Mouse (Mus musculus) hindbrain, embryonic 14.5 days (tissue): Measurements from ENCODE around the gene Brms1. TPM values are rescaled to one million over a fixed set of nuclear protein-coding genes. Genes with fewer than 3 reads are reported as not detected.
A peak's percentile ranks its signal among the peaks of the same experiment; 100 is the strongest.

Experiments used
- ATAC-seq: fragments of 200-750 bp; cut with Nextera tagmentation; 2 replicates; pipeline ENCODE4 v1.8.0; 2017; ENCODE audit warnings: moderate number of reproducible peaks, mild to moderate bottlenecking, moderate TSS enrichment, moderate library complexity; ENCODE audit not compliant: low FRiP score
- DNase-seq: peaks from one replicate; pipeline ENCODE4 v3.0.0-alpha.2; 2015; ENCODE audit warnings: low spot score
- H3K27ac ChIP-seq: fragments of 300-500 bp; sonication (generic); 2 replicates; pipeline ENCODE4 v1.5.1; 2014; ENCODE audit warnings: mild to moderate bottlenecking, moderate library complexity
- H3K27me3 ChIP-seq: fragments of 300-500 bp; sonication (generic); 2 replicates; pipeline ENCODE4 v1.6.1; 2014; ENCODE audit warnings: mild to moderate bottlenecking, low read length, mixed read lengths; ENCODE audit not compliant: control insufficient read depth, insufficient read depth
- H3K36me3 ChIP-seq: fragments of 300-500 bp; sonication (generic); replicated peaks from 2 replicates; pipeline ENCODE4 v1.6.1; 2014; ENCODE audit not compliant: control insufficient read depth, insufficient read depth
- H3K4me1 ChIP-seq: fragments of 300-500 bp; sonication (generic); replicated peaks from 2 replicates; pipeline ENCODE4 v1.6.1; 2014; ENCODE audit warnings: antibody characterized with exemption, low read length, mixed read lengths; ENCODE audit not compliant: control insufficient read depth, insufficient read depth
- H3K4me2 ChIP-seq: fragments of 300-500 bp; sonication (generic); replicated peaks from 2 replicates; pipeline ENCODE4 v1.6.1; 2014; ENCODE audit warnings: mild to moderate bottlenecking, moderate library complexity
- H3K4me3 ChIP-seq: fragments of 300-500 bp; sonication (generic); replicated peaks from 2 replicates; pipeline ENCODE4 v1.5.1; 2014; ENCODE audit warnings: mild to moderate bottlenecking, low read length
- H3K9ac ChIP-seq: fragments of 300-500 bp; sonication (generic); 2 replicates; pipeline ENCODE4 v1.6.1; 2014
- H3K9me3 ChIP-seq: fragments of 300-500 bp; sonication (generic); 2 replicates; pipeline ENCODE4 v1.6.1; 2016; ENCODE audit warnings: low read length; ENCODE audit not compliant: control insufficient read depth
- WGBS: fragments of 180-500 bp; shearing (Covaris S2); extraction: QIAGEN DNeasy Blood & Tissue Kit; methylation state at CpG from one replicate; pipeline ENCODE4 v1.1.7; 2014; 5-methylcytosine and 5-hydroxymethylcytosine counted together
- polyA plus RNA-seq: library from polyadenylated mRNA; unstranded; fragments of >200 nt; fragmentation: Nextera tagmentation; extraction: Ambion mirVana; gene quantifications from 2 replicates; pipeline ENCODE4 v1.2.1, GENCODE M21; 2014

Brms1 gene
- polyA plus RNA-seq, 1 experiment from 2014 or later: 28.6 TPM

- Histone ChIP-seq H3K9ac (peak overlapping the region; percentile 52), H3K36me3 (no peaks in the 10 kb centered on the region), H3K9me3 (no peaks in the 10 kb centered on the region), H3K27ac (no peak overlapping the region), H3K4me2 (peak overlapping the region; percentile 64), H3K27me3 (peaks cover 21% of the 10 kb centered on the region; the same call in 1 of the 2 replicates), H3K4me1 (peaks cover 22% of the 10 kb centered on the region), H3K4me3 (peak overlapping the region; percentile 31)
- ATAC-seq (no peak), DNase-seq (no peak)
- WGBS: 31% methylated on average over 21 of the region's 21 CpGs
These were observed 27.5 kb downstream of the Brms1 start for GRCm38 (mm10) chr19:5068570-5069234.

- DNase-seq (no peak), ATAC-seq (no peak)
- 93% methylated on average over 5 of the region's 5 CpGs for WGBS
- Histone ChIP-seq H3K36me3 (no peaks in the 10 kb centered on the region), H3K27ac (no peak overlapping the region), H3K4me1 (peaks cover 22% of the 10 kb centered on the region), H3K4me2 (peak overlapping the region; percentile 64), H3K27me3 (peaks cover 21% of the 10 kb centered on the region; the same call in 1 of the 2 replicates), H3K9me3 (no peaks in the 10 kb centered on the region), H3K4me3 (no peak overlapping the region), H3K9ac (no peak overlapping the region)
These were observed 28.3 kb downstream of the Brms1 start for GRCm38 (mm10) chr19:5069486-5069885.

DNA sequence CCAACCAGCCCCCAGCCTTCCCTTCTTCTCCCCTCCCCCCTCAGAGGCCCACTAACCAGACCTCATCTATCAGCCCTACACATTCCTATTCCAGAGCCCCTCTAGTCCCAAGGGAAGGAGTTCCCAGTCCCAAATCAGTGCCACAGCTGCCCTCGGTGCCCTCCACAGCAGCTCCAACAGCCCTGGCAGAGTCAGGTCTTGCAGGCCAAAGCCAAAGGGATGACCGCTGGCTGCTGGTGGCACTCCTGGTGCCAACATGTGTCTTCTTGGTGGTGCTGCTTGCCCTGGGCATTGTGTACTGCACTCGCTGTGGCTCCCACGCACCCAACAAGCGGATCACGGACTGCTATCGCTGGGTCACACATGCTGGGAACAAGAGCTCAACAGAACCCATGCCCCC is 28.8 kb downstream of the Brms1 start:
- Histone ChIP-seq H3K36me3 (no peaks in the 10 kb centered on the region), H3K4me2 (peak overlapping the region; percentile 64; the same call in 1 of the 2 replicates), H3K4me1 (peaks cover 22% of the 10 kb centered on the region), H3K9ac (no peak overlapping the region), H3K4me3 (peak overlapping the region; percentile 7; the same call in 1 of the 2 replicates), H3K27ac (no peak overlapping the region), H3K27me3 (peaks cover 21% of the 10 kb centered on the region; the same call in 1 of the 2 replicates), H3K9me3 (no peaks in the 10 kb centered on the region)
- no peak for ATAC-seq
- no peak for DNase-seq
- WGBS: 82% methylated on average over 7 of the region's 7 CpGs

GRCm38 (mm10) chr19:5071077-5071476 is 29.9 kb downstream of the Brms1 start:
- Histone ChIP-seq H3K27ac (no peak overlapping the region), H3K4me3 (peak overlapping the region; percentile 40), H3K36me3 (no peaks in the 10 kb centered on the region), H3K4me2 (peak overlapping the region; percentile 59), H3K4me1 (peaks cover 22% of the 10 kb centered on the region), H3K9ac (peak overlapping the region; percentile 47), H3K9me3 (no peaks in the 10 kb centered on the region), H3K27me3 (peaks cover 21% of the 10 kb centered on the region; the same call in 1 of the 2 replicates)
- no peak for ATAC-seq
- no peak for DNase-seq
- 13% methylated on average over 11 of the region's 11 CpGs for WGBS

GRCm38 (mm10) chr19:5071545-5072369 is 30.6 kb downstream of the Brms1 start:
- peak overlapping the region; percentile 46; the same call in 1 of the 2 replicates for H3K27ac ChIP-seq
- H3K4me1 ChIP-seq: peaks cover 22% of the 10 kb centered on the region
- H3K36me3 ChIP-seq: no peaks in the 10 kb centered on the region
- H3K4me2 ChIP-seq: peak overlapping the region; percentile 59
- H3K4me3 ChIP-seq: peak overlapping the region; percentile 40
- ATAC-seq: peak; percentile 73
- DNase-seq: peak; percentile 70
- H3K27me3 ChIP-seq: peaks cover 20% of the 10 kb centered on the region; the same call in 1 of the 2 replicates
- H3K9ac ChIP-seq: peak overlapping the region; percentile 47
- WGBS: under 1% methylated on average over 40 of the region's 40 CpGs
- H3K9me3 ChIP-seq: no peaks in the 10 kb centered on the region

DNA sequence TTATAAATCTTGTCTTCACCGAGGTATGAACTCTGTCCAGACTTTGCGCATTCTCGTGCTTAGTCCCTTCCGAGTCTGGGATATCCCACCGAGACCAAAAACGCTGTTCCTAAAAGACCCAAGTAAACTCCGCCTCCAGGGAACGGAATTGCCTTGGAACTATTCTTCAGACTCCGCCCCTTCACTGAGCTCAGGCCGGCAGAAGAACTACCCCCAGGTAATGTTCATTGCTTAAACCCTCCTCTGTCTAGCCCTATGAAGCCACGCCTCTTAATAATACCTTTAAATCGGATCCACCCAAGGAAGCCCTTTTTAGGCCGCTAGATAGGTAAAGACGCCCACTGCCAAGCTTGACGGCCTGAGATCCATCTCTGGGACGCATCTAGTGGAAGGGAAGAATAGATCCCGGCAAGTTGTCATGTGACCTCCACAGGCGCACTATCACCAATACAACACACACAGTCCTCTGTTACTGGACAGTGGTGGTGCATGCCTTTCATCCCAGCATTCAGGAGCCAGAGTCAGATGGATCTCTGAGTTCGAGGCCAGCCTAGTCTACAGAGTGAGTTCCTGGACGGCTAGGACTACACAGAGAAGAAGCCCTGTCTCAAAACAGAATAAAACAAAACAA is 31.4 kb downstream of the Brms1 start:
- peak overlapping the region; percentile 47 for H3K9ac ChIP-seq

DNA sequence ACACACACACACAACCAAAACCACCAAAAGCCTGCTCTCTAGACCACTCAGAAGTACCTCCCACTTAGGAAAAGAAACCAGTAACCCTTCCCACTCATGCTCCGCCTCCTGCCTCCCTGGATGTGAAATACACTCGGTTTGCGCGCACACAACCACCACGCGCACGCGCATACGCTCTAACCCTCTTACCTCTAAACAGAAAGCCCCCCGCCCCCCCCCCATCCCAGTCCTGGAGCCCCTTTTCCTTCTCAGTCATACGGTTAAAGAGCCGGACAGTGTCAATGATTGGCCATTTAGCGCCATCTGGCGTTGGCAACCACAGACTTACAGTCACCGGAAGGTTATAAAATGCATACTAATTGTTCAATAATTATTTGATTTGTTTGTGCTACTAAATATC is 31.9 kb downstream of the Brms1 start:
- H3K27ac ChIP-seq: no peak overlapping the region
- peak overlapping the region; percentile 59 for H3K4me2 ChIP-seq
- no peaks in the 10 kb centered on the region for H3K9me3 ChIP-seq
- no peaks in the 10 kb centered on the region for H3K36me3 ChIP-seq
- ATAC-seq: no peak
- no peak overlapping the region for H3K9ac ChIP-seq
- DNase-seq: peak; percentile 77
- WGBS: 2% methylated on average over 15 of the region's 15 CpGs
- H3K27me3 ChIP-seq: peaks cover 12% of the 10 kb centered on the region; the same call in 1 of the 2 replicates
- peaks cover 13% of the 10 kb centered on the region for H3K4me1 ChIP-seq
- 0 out of 2 replicates have a peak overlapping the region, but pooled peaks have one; percentile 40 for H3K4me3 ChIP-seq

More for the DNA sequence above, 31.4 kb downstream of the Brms1 start:
- Histone ChIP-seq H3K4me1 (peaks cover 17% of the 10 kb centered on the region), H3K4me3 (peak overlapping the region; percentile 40), H3K4me2 (peak overlapping the region; percentile 59), H3K36me3 (no peaks in the 10 kb centered on the region), H3K27ac (no peak overlapping the region), H3K9me3 (no peaks in the 10 kb centered on the region), H3K27me3 (peaks cover 13% of the 10 kb centered on the region; the same call in 1 of the 2 replicates)
- no peak for DNase-seq
- no peak; the same call in 1 of the 2 replicates for ATAC-seq
- 3% methylated on average over 20 of the region's 20 CpGs for WGBS

GRCm38 (mm10) chr19:5073518-5073917 is 32.4 kb downstream of the Brms1 start:
- no peak for ATAC-seq
- Histone ChIP-seq H3K9ac (no peak overlapping the region), H3K9me3 (no peaks in the 10 kb centered on the region), H3K4me1 (peaks cover 8% of the 10 kb centered on the region), H3K4me2 (no peak overlapping the region), H3K4me3 (no peak overlapping the region), H3K27ac (no peak overlapping the region), H3K36me3 (no peaks in the 10 kb centered on the region), H3K27me3 (peaks cover 7% of the 10 kb centered on the region; the same call in 1 of the 2 replicates)
- 47% methylated on average over 5 of the region's 5 CpGs for WGBS
- DNase-seq: no peak

DNA sequence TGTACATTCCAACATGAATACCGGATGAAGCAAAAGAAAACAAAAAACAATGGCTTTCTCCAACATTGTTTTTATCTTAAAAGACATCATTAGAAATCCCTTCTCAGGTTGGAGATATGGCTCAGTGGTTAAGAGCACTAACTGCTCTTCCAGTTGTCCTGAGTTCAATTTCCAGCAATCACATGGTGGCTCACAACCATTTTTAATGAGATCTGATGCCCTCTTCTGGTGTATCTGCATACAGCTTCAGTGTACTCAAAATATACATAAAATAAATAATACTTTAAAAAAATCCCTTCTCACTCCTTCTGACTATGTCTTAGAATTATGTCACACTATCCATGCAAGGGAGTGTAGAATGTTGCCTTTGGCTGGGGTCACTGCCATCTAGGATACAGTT is 38.1 kb downstream of the Brms1 start:
- no peak for ATAC-seq

More for the DNA sequence above, 38.1 kb downstream of the Brms1 start:
- H3K4me1 ChIP-seq: no peaks in the 10 kb centered on the region
- H3K36me3 ChIP-seq: no peaks in the 10 kb centered on the region; the same call in 1 of the 2 replicates
- peaks cover 37% of the 10 kb centered on the region for H3K27me3 ChIP-seq
- H3K9me3 ChIP-seq: no peaks in the 10 kb centered on the region
- H3K4me2 ChIP-seq: no peak overlapping the region
- H3K9ac ChIP-seq: no peak overlapping the region
- no peak for DNase-seq
- no peak overlapping the region for H3K4me3 ChIP-seq
- H3K27ac ChIP-seq: no peak overlapping the region
- 97% methylated on average over 1 of the region's 1 CpGs for WGBS
